Mouse (Mus musculus) cerebellum, adult 9-11 months (tissue): ENCODE results near the gene Srprb.
"Not testable (repeated sequence)": the region's sequence is repeated elsewhere in the genome, so short reads cannot be mapped to it uniquely, and the experiment has no call there.

Source experiments
- DNase-seq: peaks from one replicate; pipeline ENCODE4 v3.0.0; 2022

The Srprb gene

GRCm38 (mm10) chr9:103208802-103209423 is 7.0 kb upstream of the Srprb start:
- DNase-seq, result no peak

- DNase-seq, result peak; percentile 72
Measured at GRCm38 (mm10) chr9:103207846-103208245, 5.9 kb upstream of the Srprb start.

GRCm38 (mm10) chr9:103205786-103206185 is 3.8 kb upstream of the Srprb start:
- DNase-seq, result no peak

GRCm38 (mm10) chr9:103188416-103188815 is 13.5 kb downstream of the Srprb start:
- no peak for DNase-seq

GRCm38 (mm10) chr9:103186747-103187146 is 15.2 kb downstream of the Srprb start:
- DNase-seq, result peak; percentile 87

GRCm38 (mm10) chr9:103185946-103186345 is 16.0 kb downstream of the Srprb start:
- DNase-seq, result peak; percentile 60

GRCm38 (mm10) chr9:103184855-103185254 is 17.1 kb downstream of the Srprb start:
- no peak for DNase-seq

- no peak for DNase-seq
Measured at GRCm38 (mm10) chr9:103181886-103182285, 20.1 kb downstream of the Srprb start.

GRCm38 (mm10) chr9:103180807-103181565 is 21.0 kb downstream of the Srprb start:
- no peak for DNase-seq

GRCm38 (mm10) chr9:103180303-103180702 is 21.6 kb downstream of the Srprb start:
- DNase-seq, result peak; percentile 58

- no peak for DNase-seq
Measured at GRCm38 (mm10) chr9:103175692-103176091, 26.2 kb downstream of the Srprb start.

GRCm38 (mm10) chr9:103174771-103175519 is 27.0 kb downstream of the Srprb start:
- no peak for DNase-seq

GRCm38 (mm10) chr9:103168771-103169170 is 33.2 kb downstream of the Srprb start:
- DNase-seq, result no peak

- DNase-seq, result no peak
Measured at GRCm38 (mm10) chr9:103168046-103168445, 33.9 kb downstream of the Srprb start.

GRCm38 (mm10) chr9:103163806-103164205 is 38.1 kb downstream of the Srprb start:
- no peak for DNase-seq

GRCm38 (mm10) chr9:103155158-103155557 is 46.8 kb downstream of the Srprb start:
- DNase-seq, result not testable (repeated sequence)

- DNase-seq, result no peak
Measured at GRCm38 (mm10) chr9:103154568-103154967, 47.4 kb downstream of the Srprb start.

GRCm38 (mm10) chr9:103153286-103153685 is 48.7 kb downstream of the Srprb start:
- no peak for DNase-seq

GRCm38 (mm10) chr9:103149074-103149799 is 52.7 kb downstream of the Srprb start:
- no peak for DNase-seq

GRCm38 (mm10) chr9:103147103-103147502 is 54.8 kb downstream of the Srprb start:
- DNase-seq, result no peak

GRCm38 (mm10) chr9:103146703-103147102 is 55.2 kb downstream of the Srprb start:
- no peak for DNase-seq

- DNase-seq, result no peak
Measured at GRCm38 (mm10) chr9:103146257-103146656, 55.7 kb downstream of the Srprb start.

- DNase-seq, result no peak
Measured at GRCm38 (mm10) chr9:103145351-103145750, 56.6 kb downstream of the Srprb start.
